Mouse (Mus musculus) ES-E14 (cell line): ENCODE measurements at regions not wholly inside any gene's neighbourhood (a gene's known extent, or its start where the extent isn't known, plus 50 kb on each side); places are given as distances from the start of the nearest gene placed in this dataset.

ENCODE experiments used
- DNase-seq: peaks from one replicate; pipeline ENCODE4 v3.0.0-alpha.2; 2013; ENCODE audit warnings: low read depth, low spot score
- H3K27ac ChIP-seq: 2 replicates; pipeline ENCODE4 v1.5.1; 2012; ENCODE audit warnings: low read depth, mild to moderate bottlenecking, low read length, moderate library complexity, mixed read lengths; ENCODE audit not compliant: poor library complexity, insufficient read depth, severe bottlenecking
- H3K36me3 ChIP-seq: 2 replicates; pipeline ENCODE4 v1.6.1; 2012; ENCODE audit warnings: mild to moderate bottlenecking, low read length, moderate library complexity, mixed read lengths; ENCODE audit not compliant: control insufficient read depth, poor library complexity, insufficient read depth, severe bottlenecking
- H3K4me1 ChIP-seq, 2 experiments: fragments of 150-350 bp in 1 of 2; sonication (generic) in 1 of 2; 2 replicates each; pipeline ENCODE4 v1.6.1; 2012; ENCODE audit warnings: low read length in 2 of 2, mild to moderate bottlenecking in 1 of 2, mixed read lengths in 1 of 2; ENCODE audit not compliant: control insufficient read depth in 2 of 2, insufficient read depth in 2 of 2, poor library complexity in 1 of 2
- H3K4me3 ChIP-seq, 2 experiments: fragments of 150-350 bp in 1 of 2; sonication (generic) in 1 of 2; 2 replicates each; pipeline ENCODE4 v1.5.1; 2012; ENCODE audit warnings: low read length in 2 of 2, low read depth in 1 of 2, mild to moderate bottlenecking in 1 of 2, mixed read lengths in 1 of 2; ENCODE audit not compliant: insufficient read depth in 1 of 2, poor library complexity in 1 of 2, severe bottlenecking in 1 of 2
- H3K9ac ChIP-seq: 2 replicates; pipeline ENCODE4 v1.6.1; 2012; ENCODE audit warnings: low read depth, mild to moderate bottlenecking, low read length, mixed read lengths; ENCODE audit not compliant: poor library complexity, insufficient read depth, severe bottlenecking
- H3K9me3 ChIP-seq: fragments of 150-350 bp; sonication (generic); 2 replicates; pipeline ENCODE4 v1.6.1; 2012; ENCODE audit warnings: low read depth, mild to moderate bottlenecking, low read length; ENCODE audit not compliant: control insufficient read depth, insufficient read depth
- CHD2 ChIP-seq: IDR thresholded peaks from 2 replicates; pipeline ENCODE4 v1.6.1; 2014; ENCODE audit warnings: mild to moderate bottlenecking, low read depth, low read length, inconsistent platforms
- HCFC1 ChIP-seq: IDR thresholded peaks from 2 replicates; pipeline ENCODE4 v1.6.1; 2012; ENCODE audit warnings: low read length, inconsistent platforms, borderline replicate concordance; ENCODE audit not compliant: insufficient read depth
- MAFK ChIP-seq: IDR thresholded peaks from 2 replicates; pipeline ENCODE4 v1.6.1; 2014; ENCODE audit warnings: mild to moderate bottlenecking, low read depth, low read length, inconsistent platforms; ENCODE audit not compliant: insufficient read depth
- ZC3H11A ChIP-seq: IDR thresholded peaks from 2 replicates; pipeline ENCODE4 v1.6.1; 2012; ENCODE audit warnings: low read depth, mild to moderate bottlenecking, inconsistent platforms, low read length, borderline replicate concordance
- ZNF384 ChIP-seq: IDR thresholded peaks from 2 replicates; pipeline ENCODE4 v1.6.1; 2012; ENCODE audit warnings: low read depth, low read length, inconsistent platforms
- in situ Hi-C, 2 experiments: fragments of 600-800 bp; cut with MboI; formaldehyde crosslinking; loops; one replicate each; pipeline ENCODE4 v1.15.1; 2025; ENCODE audit warnings: low sequenced_read_pairs in 2 of 2, inconsistent platforms in 1 of 2; ENCODE audit not compliant: unreplicated experiment in 2 of 2

DNA sequence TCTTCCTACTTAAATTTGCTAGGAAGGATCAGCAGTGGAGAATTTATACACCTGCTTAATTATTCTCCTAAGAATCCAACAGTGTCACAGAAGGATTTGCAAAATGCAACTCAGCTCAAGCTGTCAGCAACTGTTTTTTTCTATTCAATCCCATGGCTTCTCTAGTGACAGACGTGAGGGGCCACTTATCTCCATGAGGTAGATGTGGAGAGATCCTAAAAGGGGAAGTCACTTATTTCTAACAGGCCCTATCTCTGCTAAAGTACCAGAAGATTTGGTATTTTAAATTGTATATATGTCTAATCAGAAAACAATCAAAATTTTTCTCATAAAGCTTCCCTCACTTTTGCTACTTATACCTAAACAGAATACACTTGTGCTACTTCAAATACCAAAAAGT lies 479.6 kb upstream of the Gpc5 start:
- no peaks in the 10 kb centered on the region for H3K9me3 ChIP-seq
- H3K9ac ChIP-seq = no peak overlapping the region
- no peak overlapping the region for H3K27ac ChIP-seq
- no peaks in the 10 kb centered on the region for H3K4me1 ChIP-seq
- no peak for TF ChIP-seq MAFK
- no peak for TF ChIP-seq HCFC1
- TF ChIP-seq ZNF384 = no peak
- no peak for TF ChIP-seq CHD2
- no peak for TF ChIP-seq ZC3H11A
- no peak overlapping the region for H3K4me3 ChIP-seq
- DNase-seq = no peak
- no peaks in the 10 kb centered on the region for H3K36me3 ChIP-seq
- in situ Hi-C loops = no loop called here

DNA sequence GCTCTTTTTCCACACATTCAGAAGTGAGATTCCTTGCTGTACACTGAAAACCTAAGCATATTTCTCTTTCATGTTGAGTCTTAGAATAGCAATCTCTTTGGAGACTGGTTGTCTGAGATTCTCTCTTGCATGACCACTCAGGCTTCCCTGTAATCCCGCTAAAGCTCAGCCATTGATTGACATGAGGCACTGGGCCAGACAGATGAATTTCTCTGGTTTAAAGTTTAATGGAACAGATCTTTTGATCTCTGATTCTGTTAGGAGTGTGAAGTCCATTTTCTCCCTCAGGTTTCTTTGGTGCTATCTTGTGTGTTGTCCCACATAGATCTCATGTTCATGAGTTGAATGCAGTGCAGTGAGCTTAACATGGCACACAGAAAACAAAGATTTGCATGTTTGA lies 435.4 kb upstream of the Gpc5 start:
- TF ChIP-seq ZNF384 (no peak), CHD2 (no peak), MAFK (no peak), ZC3H11A (no peak), HCFC1 (no peak)
- no peak overlapping the region for H3K9ac ChIP-seq
- H3K9me3 ChIP-seq = no peaks in the 10 kb centered on the region
- H3K27ac ChIP-seq = no peak overlapping the region
- no peak overlapping the region for H3K4me3 ChIP-seq
- no peaks in the 10 kb centered on the region for H3K4me1 ChIP-seq
- in situ Hi-C loops = no loop called here
- DNase-seq = no peak
- H3K36me3 ChIP-seq = no peaks in the 10 kb centered on the region

DNA sequence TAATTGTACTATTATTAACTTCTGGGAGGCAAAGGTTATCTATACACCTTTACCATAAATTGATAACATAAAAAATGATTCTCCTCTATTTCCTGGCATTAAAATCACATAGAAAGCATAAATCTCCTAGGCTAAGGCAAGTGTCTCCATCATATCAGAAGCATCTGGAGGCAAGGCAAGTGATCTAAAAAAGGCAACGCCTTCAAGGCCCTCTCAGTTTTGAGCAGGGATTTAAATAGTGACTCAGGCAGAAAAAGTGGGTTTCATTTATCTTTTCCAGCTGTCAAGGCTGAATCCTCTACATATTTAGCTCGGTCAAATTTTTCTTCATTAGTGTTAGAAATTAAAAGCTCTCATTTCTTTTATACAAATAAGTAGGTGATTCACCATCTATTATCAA lies 430.0 kb upstream of the Gpc5 start:
- H3K27ac ChIP-seq = no peak overlapping the region
- no peaks in the 10 kb centered on the region for H3K36me3 ChIP-seq
- in situ Hi-C loops = no loop called here
- H3K9ac ChIP-seq = no peak overlapping the region
- no peaks in the 10 kb centered on the region for H3K9me3 ChIP-seq
- DNase-seq = no peak
- no peaks in the 10 kb centered on the region for H3K4me1 ChIP-seq
- no peak overlapping the region for H3K4me3 ChIP-seq
- TF ChIP-seq HCFC1 = no peak
- no peak for TF ChIP-seq MAFK
- no peak for TF ChIP-seq ZNF384
- TF ChIP-seq ZC3H11A = no peak
- no peak for TF ChIP-seq CHD2

DNA sequence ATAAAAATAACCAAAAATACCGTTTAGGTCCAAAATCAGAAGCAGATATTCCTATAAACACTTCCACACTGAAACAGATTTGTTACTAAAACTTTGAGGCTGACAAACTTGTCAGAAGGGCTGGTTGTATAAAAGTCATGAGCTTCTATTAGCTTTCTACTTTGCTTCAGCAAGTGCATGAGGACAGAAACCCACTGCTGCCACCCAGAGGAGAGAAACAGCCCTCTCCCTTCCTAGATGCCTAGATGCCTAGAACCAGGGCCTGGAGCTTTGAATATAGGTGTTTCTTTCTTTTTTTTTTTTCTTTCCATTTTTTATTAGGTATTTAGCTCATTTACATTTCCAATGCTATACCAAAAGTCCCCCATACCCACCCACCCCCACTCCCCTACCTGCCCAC lies 406.9 kb upstream of the Gpc5 start:
- Histone ChIP-seq H3K36me3 (no peaks in the 10 kb centered on the region), H3K4me3 (no peak overlapping the region), H3K4me1 (no peaks in the 10 kb centered on the region), H3K9ac (no peak overlapping the region), H3K9me3 (no peaks in the 10 kb centered on the region), H3K27ac (no peak overlapping the region)
- in situ Hi-C loops = no loop called here
- TF ChIP-seq HCFC1 = no peak
- no peak for TF ChIP-seq MAFK
- TF ChIP-seq ZNF384 = no peak
- no peak for TF ChIP-seq ZC3H11A
- TF ChIP-seq CHD2 = no peak
- DNase-seq = peak; percentile 12

DNA sequence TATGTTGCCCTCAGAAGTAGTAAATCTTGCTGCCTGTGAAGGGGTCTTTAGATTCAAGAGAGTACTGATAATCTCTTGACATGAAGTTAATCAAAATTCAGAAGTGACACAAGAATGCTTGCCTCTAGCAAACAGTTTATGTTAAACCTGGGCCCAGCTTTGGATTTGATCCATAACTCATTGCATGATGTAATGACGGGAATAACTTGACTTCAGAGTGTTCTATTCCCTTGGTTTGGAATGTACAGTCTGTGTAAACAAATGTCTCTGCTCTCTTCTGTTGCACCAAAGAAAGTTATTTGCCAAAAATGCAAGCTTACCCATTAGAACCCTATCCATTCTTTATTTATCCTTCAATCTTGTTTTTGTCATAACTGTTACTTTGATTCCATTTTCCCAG lies 397.1 kb upstream of the Gpc5 start:
- DNase-seq = no peak
- in situ Hi-C loops = no loop called here
- no peak overlapping the region for H3K27ac ChIP-seq
- no peaks in the 10 kb centered on the region for H3K36me3 ChIP-seq
- no peaks in the 10 kb centered on the region for H3K4me1 ChIP-seq
- no peaks in the 10 kb centered on the region for H3K9me3 ChIP-seq
- no peak overlapping the region for H3K9ac ChIP-seq
- no peak for TF ChIP-seq ZNF384
- no peak for TF ChIP-seq MAFK
- no peak for TF ChIP-seq CHD2
- no peak for TF ChIP-seq HCFC1
- H3K4me3 ChIP-seq = no peak overlapping the region
